ENCODE assay signal across 24 mouse cellular contexts in the genomic region with DNA sequence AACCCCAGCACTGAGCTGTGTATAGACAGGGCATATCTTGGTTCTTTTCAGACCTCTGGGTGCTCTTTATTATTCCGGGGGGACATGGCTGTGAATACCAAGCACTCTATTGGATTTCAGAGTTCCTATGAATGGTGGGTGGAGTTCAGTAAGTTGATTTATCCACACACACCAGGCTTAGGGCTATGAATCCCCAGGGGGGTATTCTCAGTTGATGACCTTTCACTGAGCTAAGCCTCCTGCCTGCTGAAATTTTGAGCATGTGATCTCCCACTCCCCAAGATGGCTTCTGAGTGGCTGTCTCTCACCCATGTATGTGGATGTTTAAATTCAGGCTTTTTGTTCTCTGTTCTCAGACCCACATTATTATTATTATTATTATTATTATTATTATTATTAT.
DNase-seq lines count a peak whose midpoint lies in the region; ATAC-seq lines count a peak whose summit lies in the region.
"Had no signal": no experiment of that assay in that cellular context is flagged by ENCODE, and none has a peak within 500 bp of the region (broad histone marks: within the 10 kb centered on the region; RNA-seq: fewer than 3 reads in every experiment).

No protein-coding gene starts in this region.

- no peaks in the 10 kb centered on the region for H3K27me3 ChIP-seq in hindbrain, embryonic 12.5 days
- H3K27me3 ChIP-seq in hindbrain, embryonic 13.5 days, result 0 out of 2 replicates have a peak, but pooled peaks cover 5% of the 10 kb centered on the region
- no peaks in the 10 kb centered on the region for H3K27me3 ChIP-seq in neural tube, embryonic 11.5 days (ENCODE audit: control insufficient read depth, insufficient read depth, low read length)
- no peaks in the 10 kb centered on the region for H3K27me3 ChIP-seq in neural tube, embryonic 15.5 days (replicated peaks)
- H3K27me3 ChIP-seq: forebrain, embryonic 13.5 days; heart, embryonic 13.5 days had no signal

- H3K4me3 ChIP-seq in hindbrain, embryonic 12.5 days, result no peak overlapping the region
- no peak overlapping the region for H3K4me3 ChIP-seq in hindbrain, embryonic 13.5 days
- H3K4me3 ChIP-seq in neural tube, embryonic 11.5 days (ENCODE audit: low read depth, low read length), result no peak overlapping the region
- H3K4me3 ChIP-seq in neural tube, embryonic 15.5 days (replicated peaks), result no peak overlapping the region
- H3K4me3 ChIP-seq: forebrain, embryonic 10.5 days; forebrain, embryonic 13.5 days; heart, adult 2 months; heart, embryonic 10.5 days; heart, embryonic 13.5 days had no signal

- peak; percentile 50 for ATAC-seq in hindbrain, embryonic 12.5 days (ENCODE audit: low FRiP score)
- no peak for ATAC-seq in hindbrain, embryonic 13.5 days (ENCODE audit: low FRiP score)
- peak; percentile 73 for ATAC-seq in neural tube, embryonic 11.5 days (ENCODE audit: insufficient read depth, low FRiP score, low TSS enrichment)
- no peak for ATAC-seq in neural tube, embryonic 15.5 days (ENCODE audit: low FRiP score)
- ATAC-seq: CD4-positive, CD25-positive, alpha-beta regulatory T cell, adult 4 months; forebrain, embryonic 13.5 days; forebrain, embryonic 16.5 days had no signal

- H3K27ac ChIP-seq in hindbrain, embryonic 12.5 days, result no peak overlapping the region
- H3K27ac ChIP-seq in hindbrain, embryonic 13.5 days, result no peak overlapping the region
- H3K27ac ChIP-seq in neural tube, embryonic 11.5 days (ENCODE audit: low read depth, low read length), result no peak overlapping the region
- no peak overlapping the region for H3K27ac ChIP-seq in neural tube, embryonic 15.5 days (replicated peaks)
- H3K27ac ChIP-seq: forebrain, embryonic 10.5 days; forebrain, embryonic 13.5 days; heart, adult 2 months; heart, embryonic 10.5 days; heart, embryonic 13.5 days; hindbrain, embryonic 14.5 days had no signal

- no peaks in the 10 kb centered on the region for H3K36me3 ChIP-seq in hindbrain, embryonic 12.5 days
- no peaks in the 10 kb centered on the region for H3K36me3 ChIP-seq in hindbrain, embryonic 13.5 days
- H3K36me3 ChIP-seq in neural tube, embryonic 11.5 days (ENCODE audit: control insufficient read depth, insufficient read depth, low read length), result no peaks in the 10 kb centered on the region
- H3K36me3 ChIP-seq in neural tube, embryonic 15.5 days, result no peaks in the 10 kb centered on the region
- H3K36me3 ChIP-seq: forebrain, embryonic 10.5 days; heart, embryonic 10.5 days; heart, embryonic 13.5 days had no signal

- H3K4me2 ChIP-seq in hindbrain, embryonic 12.5 days (replicated peaks), result no peak overlapping the region
- no peak overlapping the region for H3K4me2 ChIP-seq in hindbrain, embryonic 13.5 days
- H3K4me2 ChIP-seq in neural tube, embryonic 11.5 days (ENCODE audit: low read depth), result no peak overlapping the region
- no peak overlapping the region for H3K4me2 ChIP-seq in neural tube, embryonic 15.5 days
- H3K4me2 ChIP-seq: forebrain, embryonic 13.5 days; heart, embryonic 13.5 days; hindbrain, embryonic 14.5 days had no signal

- peaks cover 3% of the 10 kb centered on the region; the same call in 1 of the 2 replicates for H3K4me1 ChIP-seq in hindbrain, embryonic 12.5 days
- no peaks in the 10 kb centered on the region; the same call in 1 of the 2 replicates for H3K4me1 ChIP-seq in hindbrain, embryonic 13.5 days (replicated peaks)
- no peaks in the 10 kb centered on the region for H3K4me1 ChIP-seq in neural tube, embryonic 11.5 days (ENCODE audit: control insufficient read depth, insufficient read depth, low read length)
- no peaks in the 10 kb centered on the region for H3K4me1 ChIP-seq in neural tube, embryonic 15.5 days
- H3K4me1 ChIP-seq: forebrain, embryonic 13.5 days; heart, embryonic 13.5 days had no signal

- 78% methylated on average over 1 of the region's 1 CpGs for WGBS in hindbrain, embryonic 12.5 days
- 60% methylated on average over 1 of the region's 1 CpGs for WGBS in hindbrain, embryonic 13.5 days
- WGBS in neural tube, embryonic 11.5 days, result 63% methylated on average over 1 of the region's 1 CpGs
- WGBS in neural tube, embryonic 15.5 days, result 40% methylated on average over 1 of the region's 1 CpGs

- H3K9ac ChIP-seq in hindbrain, embryonic 12.5 days, result no peak overlapping the region
- H3K9ac ChIP-seq in hindbrain, embryonic 13.5 days, result no peak overlapping the region
- no peak overlapping the region for H3K9ac ChIP-seq in neural tube, embryonic 11.5 days (ENCODE audit: low read length)
- no peak overlapping the region for H3K9ac ChIP-seq in neural tube, embryonic 15.5 days (replicated peaks)
- H3K9ac ChIP-seq: forebrain, embryonic 13.5 days; heart, embryonic 13.5 days; hindbrain, embryonic 14.5 days had no signal

- H3K9me3 ChIP-seq in hindbrain, embryonic 12.5 days (replicated peaks), result no peaks in the 10 kb centered on the region
- H3K9me3 ChIP-seq in hindbrain, embryonic 13.5 days, result no peaks in the 10 kb centered on the region
- H3K9me3 ChIP-seq in neural tube, embryonic 11.5 days (ENCODE audit: control insufficient read depth, low read length), result no peaks in the 10 kb centered on the region
- no peaks in the 10 kb centered on the region for H3K9me3 ChIP-seq in neural tube, embryonic 15.5 days (replicated peaks)
- H3K9me3 ChIP-seq: forebrain, embryonic 10.5 days; forebrain, embryonic 13.5 days; heart, embryonic 10.5 days; heart, embryonic 13.5 days had no signal

- DNase-seq in neural tube, embryonic 11.5 days (ENCODE audit: low spot score), result no peak
- DNase-seq in mesoderm, embryonic 11.5 days (ENCODE audit: low read depth, low spot score), result peak; percentile 26
- no peak for DNase-seq in layer of hippocampus, adult 8-10 months (ENCODE audit: low spot score in 2 of 2)
- DNase-seq: adrenal gland, adult 2 months; adrenal gland, postnatal 14 days; cerebellum, adult 11 months; cerebellum, adult 2 months; cerebellum, adult 9-11 months; cerebellum, postnatal 25 days; gastrocnemius, postnatal 10 days; gastrocnemius, postnatal 36 days; heart, adult 2 months; heart, postnatal 14 days; heart, postnatal 4 days had no signal

Comparison
In these comparisons a context has a peak if more than half of its experiments do, and no peak if none do; other contexts are left out.
1. ATAC-seq: peak in hindbrain, embryonic 12.5 days (single experiment) and neural tube, embryonic 11.5 days (single experiment); none in hindbrain, embryonic 13.5 days (single experiment) and neural tube, embryonic 15.5 days (single experiment).